Mouse (Mus musculus) midbrain, embryonic 14.5 days (tissue): ENCODE results near the gene Sox30. TPM values are rescaled to one million over a fixed set of nuclear protein-coding genes. Genes with fewer than 3 reads are reported as not detected.
"Not testable (repeated sequence)": the region's sequence is repeated elsewhere in the genome, so short reads cannot be mapped to it uniquely, and the experiment has no call there.

Source experiments
- ATAC-seq: fragments of 200-750 bp; cut with Nextera tagmentation; 2 replicates; pipeline ENCODE4 v1.8.0; 2017; ENCODE audit warnings: moderate number of reproducible peaks, moderate library complexity; ENCODE audit not compliant: low FRiP score, low TSS enrichment
- DNase-seq: peaks from one replicate; pipeline ENCODE4 v3.0.0-alpha.2; 2015
- H3K27ac ChIP-seq: fragments of 300-500 bp; sonication (generic); replicated peaks from 2 replicates; pipeline ENCODE4 v1.5.1; 2014; ENCODE audit warnings: mild to moderate bottlenecking, low read depth, low read length, moderate library complexity
- H3K27me3 ChIP-seq: fragments of 300-500 bp; sonication (generic); 2 replicates; pipeline ENCODE4 v1.6.1; 2014; ENCODE audit warnings: low read length, control low read depth, mixed read lengths; ENCODE audit not compliant: control insufficient read depth, insufficient read depth
- H3K36me3 ChIP-seq: fragments of 300-500 bp; sonication (generic); 2 replicates; pipeline ENCODE4 v1.6.1; 2014; ENCODE audit warnings: low read length, control low read depth; ENCODE audit not compliant: control insufficient read depth, insufficient read depth
- H3K4me1 ChIP-seq: fragments of 300-500 bp; sonication (generic); 2 replicates; pipeline ENCODE4 v1.6.1; 2014; ENCODE audit warnings: mild to moderate bottlenecking, antibody characterized with exemption, low read length, control low read depth; ENCODE audit not compliant: control insufficient read depth, insufficient read depth
- H3K4me2 ChIP-seq: fragments of 300-500 bp; sonication (generic); 2 replicates; pipeline ENCODE4 v1.6.1; 2014; ENCODE audit warnings: mild to moderate bottlenecking, low read length, moderate library complexity
- H3K4me3 ChIP-seq: fragments of 300-500 bp; sonication (generic); replicated peaks from 2 replicates; pipeline ENCODE4 v1.5.1; 2014; ENCODE audit warnings: low read depth, low read length
- H3K9ac ChIP-seq: fragments of 300-500 bp; sonication (generic); replicated peaks from 2 replicates; pipeline ENCODE4 v1.6.1; 2014; ENCODE audit warnings: mild to moderate bottlenecking, low read length, moderate library complexity
- H3K9me3 ChIP-seq: fragments of 300-500 bp; sonication (generic); 2 replicates; pipeline ENCODE4 v1.6.1; 2016; ENCODE audit warnings: low read length, control low read depth, mixed read lengths; ENCODE audit not compliant: control insufficient read depth
- WGBS: fragments of 180-500 bp; shearing (Covaris S2); extraction: QIAGEN DNeasy Blood & Tissue Kit; methylation state at CpG from one replicate; pipeline ENCODE4 v1.1.7; 2014; 5-methylcytosine and 5-hydroxymethylcytosine counted together
- polyA plus RNA-seq: library from polyadenylated mRNA; unstranded; fragments of >200 nt; fragmentation: Nextera tagmentation; extraction: Ambion mirVana; gene quantifications from 2 replicates; pipeline ENCODE4 v1.2.1, GENCODE M21; 2014

Sox30 gene
- polyA plus RNA-seq, 1 experiment from 2014 or later: 0.13 TPM

GRCm38 (mm10) chr11:46041607-46042267 lies 61.6 kb downstream of the Sox30 start:
- Histone ChIP-seq H3K9ac (no peak overlapping the region), H3K4me3 (no peak overlapping the region), H3K27ac (no peak overlapping the region), H3K36me3 (no peaks in the 10 kb centered on the region), H3K27me3 (no peaks in the 10 kb centered on the region), H3K4me1 (no peaks in the 10 kb centered on the region), H3K4me2 (no peak overlapping the region), H3K9me3 (no peaks in the 10 kb centered on the region)
- DNase-seq (no peak), ATAC-seq (no peak)
- 86% methylated on average over 12 of the region's 12 CpGs for WGBS

DNA sequence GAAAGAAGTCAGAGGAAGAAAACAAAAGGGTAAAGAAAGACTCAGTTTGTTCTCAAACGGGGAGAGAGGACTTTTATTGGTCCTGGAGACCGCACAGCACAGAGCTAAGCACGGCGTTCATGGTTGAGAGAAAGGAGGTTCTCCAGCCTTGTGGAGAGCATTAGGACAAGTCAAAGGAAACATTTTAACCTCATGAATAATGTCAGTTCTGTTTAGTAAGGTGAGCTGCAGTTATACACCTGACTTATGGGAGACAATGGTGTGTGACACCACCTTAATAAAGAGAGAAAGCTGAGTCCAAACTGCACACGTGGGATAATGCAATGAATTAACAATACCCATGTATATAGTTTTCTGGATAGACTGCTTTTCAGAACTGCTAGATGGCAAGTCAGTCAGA lies 64.7 kb downstream of the Sox30 start:
- DNase-seq (no peak), ATAC-seq (no peak)
- Histone ChIP-seq H3K4me2 (no peak overlapping the region), H3K27me3 (no peaks in the 10 kb centered on the region), H3K9me3 (no peaks in the 10 kb centered on the region), H3K4me1 (no peaks in the 10 kb centered on the region), H3K4me3 (no peak overlapping the region), H3K27ac (no peak overlapping the region), H3K36me3 (no peaks in the 10 kb centered on the region), H3K9ac (no peak overlapping the region)
- WGBS: 92% methylated on average over 5 of the region's 5 CpGs

DNA sequence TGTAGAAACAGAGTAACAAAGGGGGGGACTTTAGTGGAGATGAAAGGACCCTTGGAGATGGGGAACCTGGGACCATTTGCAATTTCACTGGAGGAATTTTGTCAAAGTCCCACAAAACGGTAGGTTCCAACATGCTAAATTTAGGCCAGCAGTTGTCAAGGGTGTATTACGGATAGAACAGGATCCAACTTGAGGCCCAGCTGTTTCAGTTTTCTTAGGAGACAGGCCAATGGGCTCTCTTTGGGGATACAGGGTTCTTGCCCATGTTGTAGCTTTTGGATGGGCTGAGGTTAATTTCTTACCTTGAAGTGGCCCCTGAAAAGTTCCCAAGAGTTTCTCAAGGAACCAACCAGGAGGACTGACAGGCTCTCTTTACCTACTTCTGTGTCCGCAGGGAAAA lies 67.2 kb downstream of the Sox30 start:
- Histone ChIP-seq H3K9ac (no peak overlapping the region), H3K36me3 (no peaks in the 10 kb centered on the region), H3K27me3 (no peaks in the 10 kb centered on the region), H3K4me2 (no peak overlapping the region), H3K27ac (no peak overlapping the region), H3K9me3 (no peaks in the 10 kb centered on the region), H3K4me1 (no peaks in the 10 kb centered on the region), H3K4me3 (no peak overlapping the region)
- DNase-seq (no peak), ATAC-seq (no peak)
- WGBS: 94% methylated on average over 3 of the region's 3 CpGs

DNA sequence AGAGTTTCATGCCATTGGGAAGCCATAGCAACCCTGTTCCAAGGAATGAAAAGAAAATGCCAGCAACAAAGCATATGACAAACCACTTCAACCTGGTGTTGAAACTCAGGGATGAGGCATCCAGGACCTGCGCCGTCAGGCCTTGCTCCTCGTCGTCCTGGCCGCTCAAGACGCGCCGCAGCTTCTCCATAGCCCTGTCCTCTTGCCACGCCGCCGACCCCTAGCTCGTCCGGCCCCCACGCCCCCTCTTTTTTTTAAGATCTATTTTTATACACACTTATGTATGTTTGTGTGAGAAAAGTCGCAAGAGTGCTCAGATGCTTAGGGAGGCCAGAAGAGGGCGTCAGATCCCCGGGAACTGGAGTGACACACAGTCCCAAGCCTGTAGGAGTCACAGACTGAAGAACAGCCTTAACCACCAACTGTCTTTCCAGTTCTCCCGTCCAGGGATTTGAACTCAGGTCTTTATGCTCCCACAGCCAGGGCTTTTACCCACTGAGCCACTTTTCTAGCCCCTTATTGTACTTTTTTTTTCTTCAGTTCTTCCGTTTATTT lies 72.1 kb downstream of the Sox30 start, which contains the start of gene Gm12166:
TSS of gene Gm12166 (minus strand) at position 217 of the 555 bp plus-strand sequence.
- H3K36me3 ChIP-seq, H3K4me3 ChIP-seq, H3K27ac ChIP-seq, H3K9ac ChIP-seq, H3K9me3 ChIP-seq, H3K4me2 ChIP-seq, H3K27me3 ChIP-seq, ATAC-seq: not testable (repeated sequence)
- H3K4me1 ChIP-seq: peaks cover 11% of the 10 kb centered on the region; the same call in 1 of the 2 replicates
- DNase-seq: peak; percentile 52
- 19% methylated on average over 19 of the region's 19 CpGs for WGBS

- not testable (repeated sequence) for H3K4me2 ChIP-seq, H3K27ac ChIP-seq, H3K36me3 ChIP-seq, ATAC-seq, DNase-seq, H3K4me3 ChIP-seq, H3K9me3 ChIP-seq, H3K9ac ChIP-seq, H3K27me3 ChIP-seq
- peaks cover 11% of the 10 kb centered on the region; the same call in 1 of the 2 replicates for H3K4me1 ChIP-seq
- WGBS: 94% methylated on average over 3 of the region's 3 CpGs
These were observed 73.3 kb downstream of the Sox30 start for GRCm38 (mm10) chr11:46053457-46053856.

DNA sequence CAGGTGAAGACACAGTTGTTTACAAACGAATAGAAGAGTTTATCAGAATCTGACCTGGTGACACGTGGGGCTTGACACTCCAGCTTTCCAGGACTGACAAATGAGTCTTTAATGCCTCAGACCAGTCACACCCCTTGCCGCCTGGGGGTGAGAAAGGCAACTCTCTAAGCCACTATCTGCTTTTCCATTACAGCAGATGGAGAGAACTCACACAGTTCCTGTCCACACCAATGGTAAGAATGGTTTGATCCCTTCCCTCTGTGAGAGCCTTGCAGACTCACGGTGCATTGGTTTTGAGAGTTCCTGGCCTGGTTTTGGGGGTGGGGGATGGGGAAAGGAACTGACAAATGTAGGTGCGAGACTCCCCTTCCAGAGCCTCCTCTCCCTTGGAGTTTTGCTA lies 74.2 kb downstream of the Sox30 start:
- H3K27me3 ChIP-seq: no peaks in the 10 kb centered on the region
- no peak overlapping the region for H3K4me2 ChIP-seq
- WGBS: 57% methylated on average over 5 of the region's 5 CpGs
- H3K9ac ChIP-seq: no peak overlapping the region
- peaks cover 11% of the 10 kb centered on the region; the same call in 1 of the 2 replicates for H3K4me1 ChIP-seq
- H3K4me3 ChIP-seq: no peak overlapping the region
- H3K36me3 ChIP-seq: no peaks in the 10 kb centered on the region
- DNase-seq: no peak
- H3K27ac ChIP-seq: no peak overlapping the region
- no peak for ATAC-seq
- H3K9me3 ChIP-seq: no peaks in the 10 kb centered on the region

GRCm38 (mm10) chr11:46054911-46055895 lies 75.1 kb downstream of the Sox30 start:
- 26% methylated on average over 13 of the region's 13 CpGs for WGBS
- Histone ChIP-seq H3K27ac (peak overlapping the region; percentile 86), H3K9me3 (no peaks in the 10 kb centered on the region), H3K4me2 (peak overlapping the region; percentile 73), H3K4me3 (peak overlapping the region; percentile 51), H3K27me3 (no peaks in the 10 kb centered on the region), H3K36me3 (no peaks in the 10 kb centered on the region), H3K4me1 (peaks cover 11% of the 10 kb centered on the region; the same call in 1 of the 2 replicates), H3K9ac (peak overlapping the region; percentile 85)
- ATAC-seq (peak; percentile 59), DNase-seq (no peak)

GRCm38 (mm10) chr11:46055896-46056769 lies 76.0 kb downstream of the Sox30 start, which contains the start of gene Adam19:
Gene Adam19 (plus strand): TSS chr11:46055992.
- ATAC-seq (peak; percentile 86), DNase-seq (peak; percentile 89)
- Histone ChIP-seq H3K27me3 (no peaks in the 10 kb centered on the region), H3K9me3 (no peaks in the 10 kb centered on the region), H3K27ac (peak within 1 kb of the TSS; percentile 86), H3K4me1 (peaks cover 11% of the 10 kb centered on the region; the same call in 1 of the 2 replicates), H3K36me3 (no peaks in the 10 kb centered on the region), H3K9ac (peak within 1 kb of the TSS; percentile 85), H3K4me2 (peak within 1 kb of the TSS; percentile 73), H3K4me3 (peak within 1 kb of the TSS; percentile 51)
- WGBS: under 1% methylated on average over 51 of the region's 51 CpGs
